Mouse (Mus musculus) right cerebral cortex, postnatal 14 days (tissue): ENCODE results near the gene Bhmt2.

Experiments
- DNase-seq: peaks from one replicate; pipeline ENCODE4 v3.0.0; 2022

Gene Bhmt2

DNA sequence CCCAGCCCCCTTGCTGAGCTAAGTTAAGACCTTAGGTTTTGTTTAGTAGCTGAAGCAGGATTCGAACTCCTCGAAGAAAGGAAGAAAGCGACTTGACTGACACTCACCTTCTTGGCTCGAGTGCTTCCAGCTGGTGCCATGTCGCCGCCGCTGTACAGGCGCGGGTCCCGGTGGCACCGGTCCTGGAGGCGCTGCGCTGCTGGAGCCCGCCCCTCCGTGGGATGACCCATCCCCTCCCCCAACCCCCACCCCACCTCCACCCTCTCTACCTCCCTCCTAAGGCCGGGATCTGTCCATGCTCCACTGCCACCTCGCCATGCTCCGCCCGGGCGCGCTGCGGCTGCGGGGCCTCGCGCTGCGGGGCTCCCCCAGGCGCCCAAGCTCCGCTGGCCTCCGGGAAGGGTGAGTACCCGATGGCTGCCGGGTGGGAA, at the start of gene Bhmt2, which contains the start of gene Dmgdh:
TSS of gene Bhmt2 (minus strand) at position 172 of the 431 bp plus-strand sequence.
TSS of gene Dmgdh (plus strand) at position 303 of the 431 bp plus-strand sequence.
- no peak for DNase-seq

DNA sequence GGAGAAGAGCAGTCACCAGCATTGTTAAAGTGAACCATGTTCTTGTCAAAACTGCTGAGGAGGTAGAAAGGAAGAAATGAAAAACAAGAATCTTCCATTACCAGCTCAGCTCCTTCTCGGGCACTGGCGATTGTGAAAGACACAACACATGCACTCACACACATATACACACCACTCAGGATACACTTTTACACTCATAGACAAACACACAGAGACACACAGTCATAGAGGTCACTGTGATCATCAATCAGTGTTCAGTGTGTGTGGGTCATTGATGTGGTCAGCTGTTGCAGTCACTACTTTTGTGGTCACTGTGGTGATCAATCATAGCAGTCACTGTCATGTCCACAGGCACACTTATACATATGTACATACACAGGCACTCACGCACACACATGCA, 49.4 kb upstream of the Bhmt2 start:
- DNase-seq = no peak

- DNase-seq = no peak
These were observed 47.8 kb upstream of the Bhmt2 start for GRCm38 (mm10) chr13:93721916-93722315.

DNA sequence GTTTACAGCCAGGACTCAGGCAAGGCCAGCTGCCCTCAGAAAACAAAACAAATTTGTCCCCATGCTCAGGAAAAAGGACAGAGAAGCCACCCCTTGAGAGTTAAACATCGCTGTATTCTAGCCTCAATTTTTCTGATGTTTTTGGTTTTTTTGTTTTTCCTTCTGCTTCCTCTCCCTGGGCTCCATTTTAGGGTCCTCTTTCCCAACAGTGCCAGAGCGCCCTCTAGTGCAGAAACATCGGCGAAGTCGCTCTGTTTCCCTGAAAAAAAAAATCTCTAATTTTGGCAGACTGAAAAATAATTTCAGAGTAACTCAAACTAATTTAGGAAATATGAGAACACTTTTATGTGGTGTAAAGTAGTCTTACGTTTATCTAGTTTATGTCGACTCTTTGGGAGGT, 44.8 kb upstream of the Bhmt2 start:
- peak; percentile 83 for DNase-seq

- DNase-seq = no peak
These were observed 43.0 kb upstream of the Bhmt2 start for GRCm38 (mm10) chr13:93717113-93717512.

- no peak for DNase-seq
These were observed 39.7 kb upstream of the Bhmt2 start for GRCm38 (mm10) chr13:93713826-93714225.

- no peak for DNase-seq
These were observed 38.3 kb upstream of the Bhmt2 start for GRCm38 (mm10) chr13:93712362-93712761.

DNA sequence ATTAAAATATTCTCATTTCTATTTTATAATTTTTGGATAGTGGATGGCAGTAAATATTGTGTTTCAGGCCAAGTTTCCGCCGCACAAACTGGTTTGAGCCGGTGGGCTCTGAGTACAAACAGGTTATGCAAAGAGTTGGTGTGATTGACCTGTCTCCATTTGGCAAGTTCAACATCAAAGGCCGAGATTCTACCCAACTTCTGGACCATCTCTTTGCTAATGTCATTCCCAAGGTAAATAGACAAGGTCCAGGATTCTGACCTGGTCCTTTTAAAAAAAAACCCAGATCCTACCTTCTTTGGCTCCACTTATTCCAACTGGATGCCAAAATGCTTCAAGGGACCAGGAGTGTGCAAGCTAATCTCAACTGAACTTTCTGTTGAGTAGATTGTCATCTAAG, 37.1 kb upstream of the Bhmt2 start:
- no peak for DNase-seq

GRCm38 (mm10) chr13:93710325-93710724, 36.2 kb upstream of the Bhmt2 start:
- DNase-seq = no peak

DNA sequence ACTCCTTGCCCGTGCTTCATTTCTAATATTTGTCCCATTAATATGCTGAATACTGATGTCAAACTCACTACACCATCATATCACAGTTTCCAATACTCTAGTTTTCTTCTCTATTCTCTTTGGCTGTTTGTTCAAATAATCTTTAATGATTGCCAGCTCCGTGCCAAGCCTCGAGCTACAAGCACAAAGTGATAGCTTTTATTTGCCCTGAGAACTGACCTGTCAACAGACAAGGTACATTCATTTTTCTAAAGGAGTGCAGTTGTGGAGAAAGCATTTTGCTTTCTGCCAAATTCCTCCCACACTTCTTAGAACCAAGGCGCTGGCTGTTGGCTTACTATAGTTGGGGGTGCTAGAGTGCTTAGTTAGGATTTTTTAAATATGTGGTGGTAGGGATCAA, 33.2 kb upstream of the Bhmt2 start:
- DNase-seq = no peak

- no peak for DNase-seq
These were observed 31.6 kb upstream of the Bhmt2 start for GRCm38 (mm10) chr13:93705697-93706096.

GRCm38 (mm10) chr13:93698866-93699265, 24.8 kb upstream of the Bhmt2 start:
- no peak for DNase-seq

DNA sequence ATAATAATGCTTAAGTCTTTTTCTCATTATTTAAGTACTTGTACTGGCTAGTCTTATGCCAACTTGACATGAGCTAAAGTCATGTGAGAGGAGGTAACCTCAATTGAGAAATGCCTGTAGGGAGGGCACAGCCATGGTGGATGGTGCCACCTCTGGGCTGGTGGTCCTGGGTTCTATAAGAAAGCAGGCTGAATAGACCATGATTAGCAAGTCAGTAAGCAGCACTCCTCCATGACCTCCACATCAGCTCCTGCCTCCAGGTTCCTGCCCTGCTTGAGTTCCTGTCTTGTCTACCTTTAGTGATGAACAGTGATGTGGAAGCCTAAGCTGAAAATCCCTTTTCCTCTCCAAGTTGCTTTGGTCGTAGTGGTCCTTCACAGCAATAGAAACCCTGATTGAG, 16.7 kb upstream of the Bhmt2 start:
- DNase-seq = no peak

GRCm38 (mm10) chr13:93689566-93689965, 15.5 kb upstream of the Bhmt2 start:
- no peak for DNase-seq

GRCm38 (mm10) chr13:93687321-93687720, 13.2 kb upstream of the Bhmt2 start:
- DNase-seq = no peak

GRCm38 (mm10) chr13:93685226-93685625, 11.1 kb upstream of the Bhmt2 start:
- DNase-seq = no peak

DNA sequence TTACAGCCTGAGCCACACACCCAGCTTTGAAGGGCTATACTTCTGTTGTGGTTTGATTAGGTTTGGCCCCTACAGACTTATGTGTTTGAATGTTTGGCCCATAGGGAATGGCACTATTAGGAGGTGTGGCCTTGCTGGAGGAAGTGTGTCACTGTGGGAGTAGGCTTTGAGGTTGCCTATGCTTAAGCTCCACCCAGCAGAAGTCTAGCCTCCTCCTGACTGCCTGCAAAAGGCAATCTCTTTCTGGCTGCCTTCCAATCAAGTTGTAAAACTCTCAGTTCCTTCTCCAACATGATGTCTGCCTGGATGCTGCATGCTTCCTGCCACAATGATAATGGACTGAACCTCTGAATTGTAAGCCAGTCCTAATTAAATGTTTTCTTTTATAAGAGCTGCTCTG, 9.2 kb upstream of the Bhmt2 start:
- no peak for DNase-seq

DNA sequence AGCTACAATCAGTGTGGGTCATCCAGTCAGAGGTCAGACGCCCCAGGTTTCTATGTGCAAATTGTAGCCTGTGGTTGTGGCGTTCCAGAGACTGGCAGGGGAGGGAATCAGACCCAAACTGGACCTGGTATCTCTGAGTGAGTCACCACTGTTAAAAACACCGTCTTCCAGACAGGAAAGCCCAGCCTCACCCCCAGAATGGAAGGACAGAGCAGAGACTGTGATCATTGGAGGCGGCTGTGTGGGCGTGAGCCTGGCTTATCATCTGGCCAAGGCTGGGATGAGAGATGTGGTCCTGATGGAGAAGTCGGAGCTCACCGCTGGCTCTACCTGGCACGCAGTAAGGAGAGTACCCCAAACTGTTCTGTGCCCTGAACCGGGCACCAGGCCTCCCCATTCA, 2.8 kb upstream of the Bhmt2 start:
- no peak for DNase-seq

DNA sequence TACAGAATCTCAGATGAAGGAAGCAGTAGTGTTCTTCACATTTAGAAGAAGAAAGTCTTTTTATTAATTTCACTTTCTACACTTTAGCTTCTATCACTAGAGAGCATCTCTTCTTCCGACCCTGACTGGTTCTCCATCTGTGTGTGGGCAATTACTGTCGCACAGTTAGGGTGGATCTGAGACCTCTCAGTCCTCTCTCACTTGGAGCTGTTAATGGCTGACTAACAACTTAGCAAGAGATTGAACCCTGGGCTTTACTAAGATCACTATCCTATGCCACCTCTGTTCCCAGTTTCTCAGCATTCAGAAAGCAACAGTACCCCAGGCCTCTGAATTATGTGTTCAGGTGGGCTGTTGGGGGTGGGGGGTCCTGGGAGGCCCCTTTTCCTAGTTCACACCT, 806 bp downstream of the Bhmt2 start:
- no peak for DNase-seq

DNA sequence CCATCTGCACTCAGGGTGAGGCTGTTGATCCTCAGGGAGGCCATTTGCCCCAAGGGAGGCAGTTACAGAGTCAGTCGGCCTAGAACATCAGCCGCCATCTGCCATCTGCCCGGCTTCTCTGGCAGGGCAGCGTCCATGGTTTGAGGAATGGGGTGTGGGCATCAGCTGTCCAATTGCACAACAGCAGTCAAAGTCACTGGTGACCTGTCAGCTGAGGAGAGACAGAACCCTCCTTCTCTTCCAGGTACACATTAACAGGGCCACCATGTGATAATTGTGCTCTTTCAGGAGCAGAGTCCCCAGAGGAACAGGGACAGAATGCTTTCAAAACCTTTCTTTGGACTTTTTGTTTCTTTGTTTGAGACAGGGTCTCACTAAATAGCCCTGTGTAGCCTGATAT, 1.7 kb downstream of the Bhmt2 start:
- no peak for DNase-seq

DNA sequence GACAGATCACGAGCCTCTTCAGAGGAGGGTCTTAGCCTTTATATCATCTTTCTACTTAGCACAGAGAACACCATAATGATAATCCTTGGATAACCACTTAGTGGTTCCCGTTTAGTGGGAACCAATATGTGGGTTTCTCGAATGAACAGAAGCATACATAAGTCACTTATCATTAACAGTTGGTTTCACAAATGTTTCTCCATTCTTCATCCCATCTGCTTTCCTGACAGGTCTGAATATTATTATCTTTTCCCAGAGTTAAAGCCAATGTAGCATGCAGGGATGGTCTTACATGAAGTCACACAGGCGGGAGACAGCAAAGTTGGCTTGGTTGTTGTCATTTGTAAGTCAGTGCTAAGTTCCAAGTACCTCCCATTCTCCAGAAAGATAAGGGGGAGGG, 6.5 kb downstream of the Bhmt2 start:
- no peak for DNase-seq

DNA sequence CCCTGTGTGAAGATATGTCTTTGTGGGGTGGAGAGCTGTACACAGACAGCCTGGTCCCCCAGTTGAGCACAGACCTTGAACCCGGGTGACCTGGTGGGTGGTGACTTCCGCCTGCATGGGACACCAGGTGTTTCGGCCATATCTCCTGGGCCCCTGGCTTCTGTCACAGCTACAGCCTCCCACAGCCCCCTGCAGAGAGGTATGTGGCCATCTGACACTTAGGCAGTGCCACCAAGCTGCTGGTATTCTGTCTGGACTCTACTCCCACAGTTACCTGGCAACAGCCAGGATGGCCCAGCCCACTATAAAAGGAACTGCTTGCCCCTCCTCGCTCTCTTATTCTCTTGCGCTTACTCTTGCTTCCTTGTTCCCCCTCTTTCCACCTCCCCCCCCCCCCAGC, 16.2 kb downstream of the Bhmt2 start:
- DNase-seq = no peak

GRCm38 (mm10) chr13:93653382-93653781, 20.7 kb downstream of the Bhmt2 start:
- no peak for DNase-seq

GRCm38 (mm10) chr13:93648387-93649130, 25.5 kb downstream of the Bhmt2 start:
- no peak for DNase-seq

DNA sequence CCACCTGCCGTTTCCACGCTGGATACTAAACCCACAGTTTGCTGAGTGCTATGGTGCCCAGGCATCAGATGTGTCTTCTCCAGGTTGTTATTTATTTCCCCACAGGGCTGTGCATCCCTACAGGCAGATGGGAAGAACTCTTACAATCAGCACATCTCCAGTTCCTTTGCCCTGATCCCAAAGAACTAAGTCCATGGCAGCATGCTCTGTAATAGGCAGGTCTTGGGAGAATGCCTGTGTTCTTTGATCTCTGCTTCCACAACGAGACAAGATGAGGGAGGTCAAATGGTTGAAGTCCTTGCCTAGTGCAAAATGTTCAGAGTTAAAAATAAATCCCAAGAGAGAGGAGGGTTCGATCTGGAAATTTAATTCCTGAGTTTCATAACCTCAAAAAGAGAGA, 34.5 kb downstream of the Bhmt2 start:
- DNase-seq = no peak
